Mouse (Mus musculus) cerebellum, adult 11 months (tissue): Measurements from ENCODE around the gene Tmprss9.

Experiments used
- DNase-seq: peaks from one replicate; pipeline ENCODE4 v3.0.0; 2022

Tmprss9 gene

GRCm38 (mm10) chr10:80917779-80918434 lies 46.3 kb downstream of the Tmprss9 start, which contains the start of gene Lmnb2:
TSS of gene Lmnb2 (minus strand) at chr10:80918245.
- peak; percentile 81 for DNase-seq

DNA sequence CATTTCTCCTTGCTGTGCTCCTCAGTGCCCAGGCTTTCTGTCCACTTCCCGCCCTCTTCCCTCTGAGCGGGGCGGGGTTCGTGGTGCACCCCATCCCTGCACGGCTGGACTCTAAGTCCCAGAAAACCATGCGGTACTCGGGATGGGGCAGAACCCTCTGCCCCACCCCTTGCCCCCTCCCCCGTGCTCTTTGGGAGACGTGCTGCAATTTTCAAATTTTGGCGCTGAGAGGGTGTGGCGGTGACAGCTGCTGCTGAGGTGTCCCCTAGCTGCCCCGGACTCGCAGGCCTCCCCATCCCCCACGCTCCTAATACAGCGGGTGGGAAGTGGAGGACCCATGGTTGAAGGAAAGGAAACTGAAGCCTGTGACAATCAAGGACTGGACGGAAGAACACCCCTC lies 50.3 kb downstream of the Tmprss9 start:
- DNase-seq, result no peak

GRCm38 (mm10) chr10:80925472-80925871 lies 53.8 kb downstream of the Tmprss9 start:
- no peak for DNase-seq

DNA sequence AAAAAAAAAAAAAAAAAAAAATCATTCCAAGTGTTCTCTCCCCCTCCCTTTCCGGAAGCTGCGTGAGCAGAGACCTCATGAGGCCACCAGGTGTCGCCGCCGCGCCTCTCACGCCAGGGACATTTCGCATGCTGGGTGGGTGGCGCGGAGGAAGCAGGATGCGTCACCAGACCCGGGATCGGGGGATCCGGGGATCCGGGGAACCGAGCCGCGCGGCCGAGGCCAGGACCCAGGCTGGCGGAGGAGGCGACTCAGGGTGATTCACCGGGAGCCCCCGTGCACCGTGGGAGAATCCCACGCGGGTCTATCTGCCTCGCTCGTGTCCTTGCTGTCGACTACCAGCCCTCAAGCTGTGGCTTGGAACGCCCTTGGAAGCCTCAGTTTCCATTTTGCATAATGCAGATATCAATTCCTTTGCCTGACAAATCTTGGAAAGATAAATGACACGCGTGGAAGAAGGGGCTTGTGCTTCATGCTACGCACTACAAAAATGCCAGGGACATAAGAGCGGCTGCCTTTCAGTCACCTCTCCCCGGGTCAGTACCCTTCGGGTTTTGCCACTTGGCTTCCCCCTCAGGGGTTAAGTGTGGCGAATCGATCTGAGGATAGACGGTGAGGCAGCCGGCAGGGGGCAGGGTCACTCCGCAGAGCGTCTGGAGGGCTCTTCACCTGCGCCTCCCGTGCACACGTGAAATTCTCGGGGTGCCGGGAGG lies 57.1 kb downstream of the Tmprss9 start:
- DNase-seq, result peak; percentile 92

GRCm38 (mm10) chr10:80929299-80930226 lies 57.9 kb downstream of the Tmprss9 start, which contains the start of gene Gadd45b:
TSS of gene Gadd45b (plus strand) at chr10:80930073.
- peak; percentile 98 for DNase-seq

DNA sequence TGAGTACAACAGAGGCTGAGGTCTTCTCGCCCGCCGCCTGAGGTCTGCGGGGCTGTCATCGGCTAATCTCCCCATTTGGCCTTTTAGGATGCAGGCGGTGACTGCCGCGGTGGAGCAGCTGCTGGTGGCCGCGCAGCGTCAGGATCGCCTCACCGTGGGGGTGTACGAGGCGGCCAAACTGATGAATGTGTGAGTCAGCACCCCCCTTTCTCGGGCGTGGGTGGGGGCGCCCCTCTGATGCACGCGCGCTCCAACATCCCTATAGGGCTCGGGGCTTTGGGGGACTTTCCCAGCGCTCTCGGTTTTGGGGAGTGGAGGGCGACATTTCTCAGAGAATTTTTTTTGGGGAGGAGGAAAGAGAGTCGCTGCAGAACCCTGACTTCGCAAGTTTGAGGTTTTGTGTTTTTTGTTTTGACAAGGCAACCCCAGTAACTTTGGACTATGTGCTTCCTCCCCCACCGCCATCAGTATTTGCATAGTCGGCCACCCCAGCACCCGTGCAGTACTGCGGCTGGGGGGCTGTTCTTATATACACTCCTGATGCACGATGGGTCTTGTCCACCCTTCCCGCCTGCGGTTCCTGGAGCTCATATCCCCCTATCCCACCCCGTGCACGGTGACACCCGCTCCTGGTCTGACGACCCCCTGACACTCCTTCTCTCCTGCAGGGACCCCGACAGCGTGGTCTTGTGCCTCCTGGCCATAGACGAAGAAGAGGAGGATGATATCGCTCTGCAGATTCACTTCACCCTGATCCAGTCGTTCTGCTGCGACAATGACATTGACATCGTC lies 58.9 kb downstream of the Tmprss9 start:
- peak; percentile 61 for DNase-seq

DNA sequence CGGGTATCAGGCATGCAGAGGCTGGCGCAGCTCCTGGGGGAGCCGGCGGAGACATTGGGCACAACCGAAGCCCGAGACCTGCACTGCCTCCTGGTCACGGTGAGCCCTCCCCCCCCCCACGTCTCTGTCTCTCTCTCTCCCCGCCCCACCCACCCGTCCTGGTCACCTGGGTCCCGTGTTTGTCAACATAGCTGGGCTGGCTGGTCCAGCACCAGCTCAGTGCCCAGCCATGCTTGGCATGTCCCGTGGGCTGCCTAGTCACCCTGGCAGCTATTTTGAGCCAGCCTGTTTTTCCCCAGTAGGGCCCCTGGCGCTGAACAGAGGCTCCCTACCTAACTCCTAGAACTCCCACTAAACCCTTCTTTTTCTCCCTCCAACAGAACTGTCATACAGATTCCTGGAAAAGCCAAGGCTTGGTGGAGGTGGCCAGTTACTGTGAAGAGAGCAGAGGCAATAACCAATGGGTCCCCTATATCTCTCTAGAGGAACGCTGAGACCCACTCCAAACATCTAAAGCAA lies 59.6 kb downstream of the Tmprss9 start:
- no peak for DNase-seq

DNA sequence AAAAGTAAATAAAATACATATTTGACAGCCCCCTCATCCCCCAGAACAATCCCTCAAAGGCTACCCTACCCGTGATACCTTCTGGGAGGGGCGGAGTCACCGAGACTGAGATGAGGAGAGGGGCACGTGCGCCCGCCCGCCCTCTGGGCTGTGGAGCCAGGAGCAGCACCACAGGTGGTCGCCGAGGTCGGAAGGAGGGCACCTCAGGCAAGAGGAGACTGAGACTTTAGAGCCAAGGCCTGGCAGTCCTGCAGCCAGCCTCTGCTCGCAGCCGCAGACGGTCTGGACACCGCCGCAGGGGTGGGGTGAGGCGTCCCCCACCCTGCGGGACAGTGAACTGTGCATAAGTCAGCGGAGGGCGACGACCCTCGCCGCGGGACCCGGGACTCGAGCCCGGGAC lies 60.0 kb downstream of the Tmprss9 start:
- no peak for DNase-seq

DNA sequence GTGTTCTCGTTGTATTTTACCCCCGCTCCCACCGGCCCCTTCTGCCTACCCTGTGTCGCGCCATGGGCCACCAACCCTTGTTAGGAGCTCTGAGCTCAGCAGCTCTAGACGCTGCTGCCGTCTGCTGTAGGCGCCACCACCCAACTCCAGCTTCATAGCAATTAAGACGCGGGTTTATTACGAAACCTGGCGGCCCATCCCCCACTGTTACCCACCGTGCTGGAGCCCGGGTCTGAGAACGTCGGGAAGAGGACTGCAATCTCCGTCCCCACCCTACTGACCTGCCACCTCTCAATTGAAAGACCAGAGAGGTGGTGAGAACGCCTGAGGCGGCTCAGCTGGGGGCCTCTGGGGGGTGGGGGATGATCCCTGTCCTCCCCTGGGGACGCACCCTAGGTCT lies 60.6 kb downstream of the Tmprss9 start:
- no peak for DNase-seq

DNA sequence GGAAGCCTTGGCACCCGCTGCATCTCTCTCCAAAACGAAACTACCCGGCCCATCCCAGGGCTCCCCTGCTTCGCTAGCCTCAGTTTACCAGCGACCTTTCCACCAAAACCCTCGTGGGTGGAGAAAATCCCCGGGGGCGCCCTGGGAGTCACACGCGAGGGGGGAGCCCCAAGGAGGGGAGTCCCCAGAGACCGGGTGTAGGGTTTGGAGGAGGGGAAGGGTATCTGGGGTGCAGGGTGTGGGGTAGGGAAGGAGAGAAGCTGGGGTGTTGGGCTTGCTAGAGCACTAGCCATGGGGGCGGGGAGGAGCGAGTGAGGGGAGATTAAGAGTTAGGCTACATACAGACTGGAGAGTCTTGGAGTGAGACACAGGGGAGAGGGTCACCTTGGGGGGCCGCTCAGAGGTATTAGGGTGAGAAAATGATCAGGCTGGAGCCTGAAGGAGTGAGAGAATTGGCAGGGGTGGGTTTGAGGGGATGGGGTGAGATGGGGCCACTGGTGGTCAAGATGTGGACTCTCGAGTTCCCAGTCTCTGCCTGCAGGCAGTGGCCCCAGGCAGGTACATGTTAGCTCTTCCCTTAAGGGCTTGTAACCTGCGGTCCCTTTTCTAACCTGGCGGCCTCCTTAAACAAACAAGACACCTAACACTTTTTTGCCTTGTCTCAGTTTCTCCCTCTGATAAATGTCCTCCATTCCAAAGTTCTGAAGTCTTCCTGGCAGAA lies 61.2 kb downstream of the Tmprss9 start:
- no peak for DNase-seq

DNA sequence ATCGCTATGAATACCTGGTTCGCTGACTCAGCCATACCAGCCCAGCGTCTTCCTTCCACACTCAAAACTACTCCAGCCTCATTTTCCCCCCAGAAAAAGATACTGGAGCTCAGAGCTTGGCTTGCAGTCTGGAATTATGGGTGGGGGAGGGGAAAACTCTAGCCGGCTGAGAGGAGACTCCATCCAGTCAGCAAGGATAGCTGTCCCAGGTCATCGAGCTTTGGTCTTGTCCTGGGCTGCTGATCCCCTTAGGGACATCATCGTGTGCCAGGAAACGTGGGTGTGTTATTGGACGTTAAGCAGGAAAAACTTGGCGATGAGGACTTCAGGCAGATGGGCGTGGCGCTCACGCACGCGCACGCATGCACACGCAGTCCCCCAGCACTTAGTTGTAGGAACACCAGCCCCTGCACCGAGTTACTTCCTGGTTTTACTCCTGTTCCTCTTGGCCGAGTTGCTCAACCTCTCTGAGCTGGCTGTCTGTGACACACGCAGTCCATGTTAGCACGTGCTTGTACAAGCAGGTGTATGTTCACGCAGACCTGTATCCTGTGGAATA lies 61.9 kb downstream of the Tmprss9 start:
- DNase-seq, result no peak

GRCm38 (mm10) chr10:80934136-80934985 lies 62.7 kb downstream of the Tmprss9 start:
- no peak for DNase-seq

DNA sequence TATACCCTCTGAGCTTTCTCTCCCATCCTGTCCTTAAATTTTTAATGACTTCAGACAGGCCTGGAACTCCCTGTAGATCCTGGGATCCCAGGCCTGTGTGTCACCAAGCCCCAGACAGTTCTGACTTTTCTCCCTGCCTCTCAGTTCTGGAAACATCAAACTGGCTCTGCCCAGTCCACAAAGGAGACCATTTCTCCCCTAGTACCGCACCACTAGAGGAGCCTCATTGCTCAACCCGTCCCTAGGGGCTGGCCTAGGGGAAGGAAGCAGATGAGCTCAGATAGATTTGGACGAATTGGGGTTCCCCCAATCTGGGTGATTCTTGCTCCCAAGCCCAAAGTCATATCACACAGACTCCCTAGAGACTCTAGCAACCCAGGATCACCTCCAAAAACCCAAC lies 63.6 kb downstream of the Tmprss9 start:
- no peak for DNase-seq

GRCm38 (mm10) chr10:80935698-80936097 lies 64.0 kb downstream of the Tmprss9 start:
- DNase-seq, result no peak

GRCm38 (mm10) chr10:80936135-80936809 lies 64.6 kb downstream of the Tmprss9 start:
- DNase-seq, result peak; percentile 65

DNA sequence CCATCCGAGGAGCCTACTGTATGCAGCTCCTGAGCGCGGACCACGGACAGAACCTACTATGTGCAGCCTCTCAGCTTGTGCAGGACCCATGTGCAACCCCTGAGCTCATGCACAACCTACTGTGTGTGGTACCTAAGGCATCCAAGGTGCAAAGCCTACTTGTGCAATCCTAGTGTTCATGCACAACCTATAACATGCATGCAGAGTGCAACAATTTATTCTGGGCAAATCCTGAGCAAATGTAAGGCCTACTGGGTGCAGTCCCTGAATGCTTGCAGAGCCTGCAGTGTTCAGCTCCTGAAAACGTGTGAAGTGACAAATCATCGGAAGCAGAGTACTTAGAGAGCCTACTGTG lies 65.1 kb downstream of the Tmprss9 start:
- DNase-seq, result no peak

DNA sequence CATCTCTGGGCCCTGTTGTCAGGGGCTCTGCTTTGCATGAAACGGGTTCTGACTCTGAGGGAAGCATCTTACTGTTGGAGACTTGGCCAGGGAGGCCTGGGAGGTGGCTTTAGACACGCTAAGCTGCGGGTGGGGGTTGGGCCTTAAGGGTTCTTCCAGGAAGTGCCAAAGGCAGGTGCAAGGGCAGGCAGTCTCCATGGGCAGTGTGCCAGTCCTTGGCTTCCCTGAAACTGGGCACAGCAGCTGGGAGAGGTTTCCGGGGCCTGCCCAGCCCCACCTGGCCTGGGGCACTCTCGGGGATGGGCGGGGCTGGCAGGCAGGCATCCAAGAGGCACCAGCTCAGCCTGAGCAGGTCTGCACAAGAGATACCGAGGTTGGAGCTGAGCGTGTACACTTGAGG lies 66.0 kb downstream of the Tmprss9 start:
- DNase-seq, result no peak

GRCm38 (mm10) chr10:80938831-80939550 lies 67.3 kb downstream of the Tmprss9 start:
- DNase-seq, result no peak

DNA sequence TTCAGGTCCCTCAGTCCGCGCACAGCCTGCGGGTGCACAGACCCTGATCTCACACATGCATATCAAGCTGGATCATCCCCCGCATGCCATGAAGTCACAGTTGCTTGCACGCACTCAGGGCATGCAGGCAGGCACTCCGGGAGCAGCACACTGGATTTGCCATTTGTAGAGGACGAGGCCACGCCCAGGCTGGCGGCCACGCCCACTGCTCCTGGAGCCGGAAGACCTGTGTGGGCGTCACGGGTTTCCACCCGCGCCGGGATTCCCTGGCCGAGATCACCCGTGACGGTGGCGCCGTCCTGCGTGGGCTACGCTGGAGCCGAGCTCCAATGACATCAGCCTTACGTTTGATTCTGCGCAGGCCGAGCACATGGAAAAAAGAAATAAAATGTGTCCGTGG lies 68.0 kb downstream of the Tmprss9 start:
- DNase-seq, result peak; percentile 73
